Mouse (Mus musculus) lung, postnatal 0 days (tissue): Measurements from ENCODE around the gene Slc22a2. TPM values are rescaled to one million over a fixed set of nuclear protein-coding genes. Genes with fewer than 3 reads are reported as not detected.

Experiments used
- ATAC-seq: fragments of 200-750 bp; cut with Nextera tagmentation; 2 replicates; pipeline ENCODE4 v1.8.0; 2017; ENCODE audit warnings: moderate library complexity
- DNase-seq: peaks from one replicate; pipeline ENCODE4 v3.0.0-alpha.2; 2016; ENCODE audit warnings: low spot score
- H3K27ac ChIP-seq: fragments of 300-500 bp; sonication (generic); 2 replicates; pipeline ENCODE4 v1.5.1; 2014; ENCODE audit warnings: antibody characterized with exemption, mild to moderate bottlenecking, low read length, mixed read lengths
- H3K27me3 ChIP-seq: fragments of 300-500 bp; sonication (generic); replicated peaks from 2 replicates; pipeline ENCODE4 v1.6.1; 2014; ENCODE audit warnings: low read length, mixed read lengths; ENCODE audit not compliant: insufficient read depth
- H3K36me3 ChIP-seq: fragments of 300-500 bp; sonication (generic); 2 replicates; pipeline ENCODE4 v1.6.1; 2014; ENCODE audit warnings: low read length, mixed read lengths; ENCODE audit not compliant: insufficient read depth
- H3K4me1 ChIP-seq: fragments of 300-500 bp; sonication (generic); 2 replicates; pipeline ENCODE4 v1.6.1; 2014; ENCODE audit warnings: antibody characterized with exemption, low read depth, low read length, mixed read lengths; ENCODE audit not compliant: insufficient read depth
- H3K4me2 ChIP-seq: fragments of 300-500 bp; sonication (generic); replicated peaks from 2 replicates; pipeline ENCODE4 v1.6.1; 2014; ENCODE audit warnings: low read depth, mild to moderate bottlenecking, low read length, moderate library complexity, mixed read lengths
- H3K4me3 ChIP-seq: fragments of 300-500 bp; sonication (generic); 2 replicates; pipeline ENCODE4 v1.5.1; 2014; ENCODE audit warnings: low read depth, low read length
- H3K9ac ChIP-seq: fragments of 300-500 bp; sonication (generic); replicated peaks from 2 replicates; pipeline ENCODE4 v1.6.1; 2014; ENCODE audit warnings: low read depth, mild to moderate bottlenecking
- H3K9me3 ChIP-seq: fragments of 300-500 bp; sonication (generic); 2 replicates; pipeline ENCODE4 v1.6.1; 2016; ENCODE audit warnings: low read length, mixed read lengths
- CTCF ChIP-seq: IDR thresholded peaks from 2 replicates; pipeline ENCODE4 v1.5.1; 2016; ENCODE audit warnings: antibody characterized with exemption, mild to moderate bottlenecking
- EP300 ChIP-seq: IDR thresholded peaks from 2 replicates; pipeline ENCODE4 v1.6.1; 2016; ENCODE audit warnings: antibody characterized with exemption, mild to moderate bottlenecking, control low read depth
- WGBS: fragments of 180-500 bp; shearing (Covaris S2); extraction: QIAGEN DNeasy Blood & Tissue Kit; methylation state at CpG from one replicate; pipeline ENCODE4 v1.1.7; 2014; 5-methylcytosine and 5-hydroxymethylcytosine counted together
- polyA plus RNA-seq: library from polyadenylated mRNA; unstranded; fragments of >200 nt; fragmentation: Nextera tagmentation; extraction: Ambion mirVana; gene quantifications from 2 replicates; pipeline ENCODE4 v1.2.1, GENCODE M21; 2015

The Slc22a2 gene
- polyA plus RNA-seq, 1 experiment from 2014 or later, result 0.10 TPM

DNA sequence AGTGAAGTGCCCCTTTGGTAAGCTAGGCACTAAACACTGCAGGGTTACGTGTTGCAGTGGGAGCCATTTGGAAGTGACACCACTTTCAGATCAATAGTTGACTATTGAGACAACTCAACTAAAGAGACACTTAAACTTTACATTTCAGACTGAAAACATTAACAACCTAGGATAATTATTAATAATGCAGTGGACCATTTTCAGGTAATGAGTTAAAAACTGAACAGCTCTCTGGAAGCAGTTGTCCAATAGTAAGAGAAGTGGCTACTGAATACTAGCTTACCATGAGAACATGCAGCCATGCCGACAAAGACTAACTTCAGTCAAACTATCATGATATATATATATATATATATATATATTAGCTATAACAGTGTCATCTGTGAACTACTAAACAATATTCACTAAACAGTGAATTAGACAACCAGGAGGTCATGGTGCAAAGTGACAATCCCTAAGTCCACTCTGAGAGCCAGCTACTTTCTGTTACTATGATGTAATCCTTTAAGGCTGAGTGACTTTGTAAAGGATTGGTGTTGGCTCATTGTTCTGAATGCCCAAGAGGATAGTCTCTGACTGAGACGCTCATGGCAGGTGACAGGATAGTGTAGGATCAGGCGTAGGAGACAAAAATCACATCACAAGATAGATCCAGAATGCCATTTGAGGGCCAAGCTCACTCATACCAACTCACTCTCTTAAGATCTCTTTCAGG is 7.1 kb downstream of the Slc22a2 start:
- Histone ChIP-seq H3K4me1 (no peaks in the 10 kb centered on the region), H3K4me2 (no peak overlapping the region), H3K9me3 (no peaks in the 10 kb centered on the region), H3K36me3 (no peaks in the 10 kb centered on the region), H3K9ac (no peak overlapping the region), H3K27ac (no peak overlapping the region), H3K27me3 (no peaks in the 10 kb centered on the region), H3K4me3 (no peak overlapping the region)
- no peak for DNase-seq
- no peak for TF ChIP-seq CTCF
- TF ChIP-seq EP300, result no peak
- no peak for ATAC-seq
- WGBS, result 85% methylated on average over 4 of the region's 4 CpGs

GRCm38 (mm10) chr17:12595846-12596515 is 12.0 kb downstream of the Slc22a2 start:
- no peaks in the 10 kb centered on the region for H3K36me3 ChIP-seq
- TF ChIP-seq CTCF, result no peak
- no peak for TF ChIP-seq EP300
- H3K4me1 ChIP-seq, result no peaks in the 10 kb centered on the region
- H3K9ac ChIP-seq, result no peak overlapping the region
- no peak overlapping the region for H3K27ac ChIP-seq
- H3K9me3 ChIP-seq, result no peaks in the 10 kb centered on the region
- DNase-seq, result no peak
- no peak overlapping the region for H3K4me3 ChIP-seq
- WGBS, result 74% methylated on average over 12 of the region's 13 CpGs
- ATAC-seq, result no peak
- H3K27me3 ChIP-seq, result no peaks in the 10 kb centered on the region
- H3K4me2 ChIP-seq, result no peak overlapping the region

- Histone ChIP-seq H3K27ac (peak overlapping the region; percentile 35; the same call in 1 of the 2 replicates), H3K27me3 (no peaks in the 10 kb centered on the region), H3K9me3 (no peaks in the 10 kb centered on the region), H3K4me2 (no peak overlapping the region), H3K36me3 (no peaks in the 10 kb centered on the region), H3K4me1 (no peaks in the 10 kb centered on the region), H3K4me3 (no peak overlapping the region), H3K9ac (no peak overlapping the region)
- TF ChIP-seq EP300 (no peak), CTCF (peak; percentile 50)
- ATAC-seq (peak; percentile 83), DNase-seq (peak; percentile 68)
- 11% methylated on average over 1 of the region's 1 CpGs for WGBS
Observed at GRCm38 (mm10) chr17:12606634-12607033, 22.7 kb downstream of the Slc22a2 start.

DNA sequence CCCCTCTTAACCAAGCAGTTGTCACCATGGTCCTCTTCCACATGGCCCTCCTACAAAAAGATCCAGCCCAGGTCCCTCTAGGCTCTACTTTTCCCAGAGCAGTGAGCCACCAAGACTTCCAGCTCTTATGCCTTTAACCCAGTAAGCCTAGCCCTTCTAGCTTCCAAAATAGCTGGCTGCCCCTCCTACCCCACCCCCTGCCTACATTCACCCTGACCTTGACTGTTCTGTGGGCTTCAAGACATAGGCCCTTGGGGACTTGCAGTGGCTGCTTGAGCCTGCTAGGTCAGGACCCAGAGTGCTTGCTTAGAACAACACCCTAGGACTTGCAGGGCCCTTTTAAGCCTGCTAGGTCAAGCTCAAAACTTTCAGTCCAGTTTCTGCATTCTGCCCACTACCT is 23.3 kb downstream of the Slc22a2 start:
- peak overlapping the region; percentile 35; the same call in 1 of the 2 replicates for H3K27ac ChIP-seq
- H3K27me3 ChIP-seq, result no peaks in the 10 kb centered on the region
- TF ChIP-seq CTCF (no peak), EP300 (no peak)
- peak; percentile 13 for DNase-seq
- no peaks in the 10 kb centered on the region for H3K9me3 ChIP-seq
- H3K4me3 ChIP-seq, result no peak overlapping the region
- no peaks in the 10 kb centered on the region for H3K4me1 ChIP-seq
- no peak overlapping the region for H3K9ac ChIP-seq
- no peak overlapping the region for H3K4me2 ChIP-seq
- ATAC-seq, result peak; percentile 41
- H3K36me3 ChIP-seq, result no peaks in the 10 kb centered on the region

DNA sequence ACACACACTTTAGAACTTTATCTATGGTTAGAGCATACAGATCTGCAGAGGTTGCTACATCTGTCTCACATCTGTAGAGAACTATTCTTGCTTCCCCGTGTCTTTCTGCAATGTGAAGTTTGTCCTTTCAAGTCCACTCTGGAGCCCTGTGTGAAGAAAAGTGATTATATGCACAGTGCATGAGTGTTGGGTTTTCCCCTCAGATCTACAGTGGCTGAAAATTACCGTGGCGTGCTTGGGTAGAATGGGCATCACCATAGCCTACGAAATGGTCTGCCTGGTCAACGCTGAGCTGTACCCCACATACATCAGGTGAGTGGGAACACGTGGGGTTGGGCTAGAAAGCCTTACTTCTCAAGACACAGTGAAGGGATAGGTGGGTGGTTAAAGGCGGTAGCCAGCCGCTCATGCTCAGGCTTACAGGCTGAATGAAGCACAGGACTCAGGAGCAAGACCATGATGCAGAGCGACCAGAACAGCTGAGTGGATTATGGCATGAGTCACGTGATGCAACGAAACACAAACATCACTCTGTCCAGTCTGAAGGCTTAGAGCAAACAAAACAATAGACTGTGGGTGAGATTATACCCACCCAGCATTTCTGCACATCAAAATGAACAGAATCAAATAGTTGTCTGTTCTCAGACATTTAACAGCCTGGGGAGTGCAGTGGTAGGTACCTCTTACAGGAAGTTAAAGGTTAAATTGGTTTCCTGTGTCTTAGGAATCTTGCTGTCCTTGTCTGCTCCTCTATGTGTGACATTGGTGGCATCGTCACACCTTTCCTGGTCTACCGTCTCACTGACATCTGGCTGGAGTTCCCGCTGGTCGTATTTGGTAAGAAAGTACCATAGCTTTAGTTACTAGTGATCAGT is 30.8 kb downstream of the Slc22a2 start:
- 79% methylated on average over 15 of the region's 15 CpGs for WGBS
- Histone ChIP-seq H3K36me3 (no peaks in the 10 kb centered on the region), H3K4me2 (no peak overlapping the region), H3K4me3 (no peak overlapping the region), H3K27ac (peak overlapping the region; percentile 34; the same call in 1 of the 2 replicates), H3K4me1 (no peaks in the 10 kb centered on the region), H3K9ac (no peak overlapping the region), H3K9me3 (no peaks in the 10 kb centered on the region), H3K27me3 (no peaks in the 10 kb centered on the region)
- ATAC-seq, result no peak
- no peak for DNase-seq
- TF ChIP-seq CTCF (no peak), EP300 (no peak)

DNA sequence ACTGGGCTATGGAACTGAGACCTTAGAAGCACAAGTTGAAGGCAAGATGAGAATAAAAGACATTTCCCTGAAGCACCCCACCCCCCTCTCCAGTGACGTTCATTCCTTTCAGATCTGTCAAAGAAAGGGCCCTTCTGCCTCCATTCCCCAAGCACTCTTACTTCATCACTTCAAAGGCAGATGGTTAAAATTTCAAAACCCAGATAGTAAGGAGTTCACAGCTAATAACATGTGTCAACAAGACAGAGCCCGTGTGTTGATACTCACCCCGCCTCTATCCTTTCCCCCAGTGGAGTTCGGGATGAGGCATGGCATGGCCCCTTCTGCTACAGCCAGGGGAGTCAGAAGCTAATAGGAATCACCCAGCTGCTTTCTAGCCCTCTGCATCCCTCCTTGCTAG is 31.5 kb downstream of the Slc22a2 start:
- TF ChIP-seq CTCF (no peak), EP300 (peak; percentile 71)
- peak overlapping the region; percentile 81 for H3K27ac ChIP-seq

More for the DNA sequence above, 31.5 kb downstream of the Slc22a2 start:
- Histone ChIP-seq H3K9me3 (no peaks in the 10 kb centered on the region), H3K36me3 (no peaks in the 10 kb centered on the region), H3K27me3 (no peaks in the 10 kb centered on the region), H3K4me3 (no peak overlapping the region), H3K9ac (no peak overlapping the region), H3K4me2 (no peak overlapping the region), H3K4me1 (no peaks in the 10 kb centered on the region)
- 16% methylated on average over 4 of the region's 4 CpGs for WGBS
- ATAC-seq, result peak; percentile 88
- peak; percentile 87 for DNase-seq
